Mouse (Mus musculus) lung, embryonic 14.5 days (tissue): ENCODE measurements at regions not wholly inside any gene's neighbourhood (a gene's known extent, or its start where the extent isn't known, plus 50 kb on each side); places are given as distances from the start of the nearest gene placed in this dataset. TPM values are rescaled to one million over a fixed set of nuclear protein-coding genes. Genes with fewer than 3 reads are reported as not detected.

Source experiments
- ATAC-seq: fragments of 200-750 bp; cut with Nextera tagmentation; 2 replicates; pipeline ENCODE4 v1.8.0; 2017; ENCODE audit warnings: mild to moderate bottlenecking, moderate TSS enrichment, moderate library complexity; ENCODE audit not compliant: insufficient read depth
- DNase-seq: peaks from one replicate; pipeline ENCODE4 v3.0.0-alpha.2; 2015
- H3K27ac ChIP-seq: fragments of 300-500 bp; sonication (generic); 2 replicates; pipeline ENCODE4 v1.5.1; 2014; ENCODE audit warnings: low read depth, mild to moderate bottlenecking, moderate library complexity
- H3K27me3 ChIP-seq: fragments of 300-500 bp; sonication (generic); 2 replicates; pipeline ENCODE4 v1.6.1; 2014; ENCODE audit warnings: low read length, control low read depth; ENCODE audit not compliant: insufficient read depth
- H3K36me3 ChIP-seq: fragments of 300-500 bp; sonication (generic); 2 replicates; pipeline ENCODE4 v1.6.1; 2014; ENCODE audit warnings: control low read depth; ENCODE audit not compliant: insufficient read depth
- H3K4me1 ChIP-seq: fragments of 300-500 bp; sonication (generic); 2 replicates; pipeline ENCODE4 v1.6.1; 2014; ENCODE audit warnings: antibody characterized with exemption, control low read depth; ENCODE audit not compliant: insufficient read depth
- H3K4me2 ChIP-seq: fragments of 300-500 bp; sonication (generic); 2 replicates; pipeline ENCODE4 v1.6.1; 2014; ENCODE audit warnings: mild to moderate bottlenecking
- H3K4me3 ChIP-seq: fragments of 300-500 bp; sonication (generic); 2 replicates; pipeline ENCODE4 v1.5.1; 2014; ENCODE audit warnings: low read depth, low read length
- H3K9ac ChIP-seq: fragments of 300-500 bp; sonication (generic); 2 replicates; pipeline ENCODE4 v1.6.1; 2014
- H3K9me3 ChIP-seq: fragments of 300-500 bp; sonication (generic); 2 replicates; pipeline ENCODE4 v1.6.1; 2016; ENCODE audit warnings: low read depth, low read length, control low read depth
- CTCF ChIP-seq: IDR thresholded peaks from 2 replicates; pipeline ENCODE4 v1.5.1; 2016; ENCODE audit warnings: antibody characterized with exemption, low read depth
- WGBS: fragments of 180-500 bp; shearing (Covaris S2); extraction: QIAGEN DNeasy Blood & Tissue Kit; methylation state at CpG from one replicate; pipeline ENCODE4 v1.1.7; 2014; 5-methylcytosine and 5-hydroxymethylcytosine counted together
- microRNA-seq: library from miRNA; unstranded; fragments of <30 nt; microRNA quantifications from one replicate; pipeline ENCODE4, GENCODE M21; 2016; ENCODE audit warnings: borderline number of aligned reads

DNA sequence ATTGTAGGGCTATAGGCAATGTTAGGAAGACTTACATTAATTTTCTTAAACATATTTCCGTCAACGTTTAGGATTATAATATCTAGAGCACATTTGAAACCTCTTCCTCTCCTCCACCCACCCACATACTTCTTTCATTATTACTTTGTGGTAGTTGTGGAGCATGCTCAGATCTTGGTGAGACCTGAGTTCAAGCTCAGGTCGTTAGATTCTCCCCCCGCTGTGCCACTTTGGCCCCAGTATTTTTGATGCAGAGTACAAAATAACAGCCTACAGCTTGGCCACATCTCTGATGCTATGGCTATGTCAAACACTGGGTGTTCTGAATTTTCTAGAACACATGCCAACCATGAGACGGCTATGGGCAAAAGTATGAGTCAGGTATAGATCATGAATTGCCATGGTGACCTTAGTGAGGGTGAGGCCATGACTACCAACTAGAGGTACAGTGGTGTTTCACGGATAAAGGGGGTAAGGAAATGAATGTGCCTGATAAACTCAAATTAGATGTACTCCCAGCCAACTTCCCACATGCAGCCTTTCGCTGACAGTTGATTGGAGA, 68.5 kb upstream of the H2afz start:
- no peak for ATAC-seq
- no peak for DNase-seq
- Histone ChIP-seq H3K27me3 (no peaks in the 10 kb centered on the region), H3K36me3 (no peaks in the 10 kb centered on the region), H3K9ac (no peak overlapping the region), H3K4me2 (no peak overlapping the region), H3K9me3 (no peaks in the 10 kb centered on the region), H3K4me1 (no peaks in the 10 kb centered on the region), H3K27ac (no peak overlapping the region), H3K4me3 (no peak overlapping the region)
- WGBS = 81% methylated on average over 7 of the region's 7 CpGs
- TF ChIP-seq CTCF = no peak

DNA sequence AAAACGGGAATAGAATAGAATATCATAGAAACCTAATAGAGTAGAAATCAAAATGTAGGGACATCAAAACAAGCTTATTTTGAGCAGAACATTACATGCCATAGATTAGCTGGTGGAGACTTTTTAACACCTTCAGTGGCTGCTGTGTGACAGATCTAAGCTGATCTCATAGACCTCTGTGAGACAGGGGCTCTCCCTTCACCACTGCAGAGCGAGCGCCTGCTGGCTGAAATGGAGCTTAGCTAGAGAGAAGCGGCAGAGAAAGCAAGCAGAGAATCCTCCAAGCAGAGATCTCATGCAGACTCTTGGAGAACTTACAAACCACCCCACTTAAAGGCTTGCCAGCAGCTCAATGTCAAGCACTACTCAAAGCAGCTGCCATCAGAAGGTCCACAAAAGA, 65.5 kb upstream of the H2afz start:
- DNase-seq = no peak
- no peak for ATAC-seq
- H3K27ac ChIP-seq = no peak overlapping the region
- 71% methylated on average over 4 of the region's 4 CpGs for WGBS
- no peak overlapping the region for H3K4me2 ChIP-seq
- no peak for TF ChIP-seq CTCF
- H3K27me3 ChIP-seq = no peaks in the 10 kb centered on the region
- H3K9ac ChIP-seq = no peak overlapping the region
- H3K9me3 ChIP-seq = no peaks in the 10 kb centered on the region
- H3K36me3 ChIP-seq = no peaks in the 10 kb centered on the region
- no peaks in the 10 kb centered on the region for H3K4me1 ChIP-seq
- H3K4me3 ChIP-seq = no peak overlapping the region

DNA sequence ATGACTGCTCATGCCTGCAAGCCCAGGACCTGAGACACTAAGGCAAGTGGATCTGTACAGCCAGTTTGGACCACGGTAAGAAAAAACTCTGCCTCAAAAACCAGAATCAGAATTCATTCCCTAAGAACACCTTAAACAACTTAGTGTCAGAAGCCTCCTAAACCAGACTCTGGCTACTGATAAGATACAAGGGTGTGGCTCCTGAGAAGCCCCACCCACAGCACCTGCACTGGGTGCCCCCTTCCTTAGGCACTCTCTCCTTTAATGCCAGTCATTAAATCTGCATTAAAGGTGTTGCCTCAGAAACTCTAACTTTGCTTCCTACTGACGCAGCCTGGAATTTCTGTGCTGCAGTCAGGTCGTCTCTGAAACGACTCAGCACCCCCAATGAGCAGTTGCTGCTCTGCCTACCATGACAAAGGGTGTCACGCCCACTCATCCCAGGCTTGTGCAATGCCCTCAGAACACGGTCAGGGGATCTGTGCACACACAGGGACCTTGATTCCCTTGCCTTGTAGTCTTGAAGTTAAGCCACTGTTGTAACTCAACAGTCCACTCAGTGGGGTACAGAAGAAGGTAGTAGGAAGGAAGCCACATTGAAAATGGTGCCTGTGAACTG, 62.8 kb upstream of the H2afz start:
- WGBS = 55% methylated on average over 6 of the region's 6 CpGs
- no peak for TF ChIP-seq CTCF

DNA sequence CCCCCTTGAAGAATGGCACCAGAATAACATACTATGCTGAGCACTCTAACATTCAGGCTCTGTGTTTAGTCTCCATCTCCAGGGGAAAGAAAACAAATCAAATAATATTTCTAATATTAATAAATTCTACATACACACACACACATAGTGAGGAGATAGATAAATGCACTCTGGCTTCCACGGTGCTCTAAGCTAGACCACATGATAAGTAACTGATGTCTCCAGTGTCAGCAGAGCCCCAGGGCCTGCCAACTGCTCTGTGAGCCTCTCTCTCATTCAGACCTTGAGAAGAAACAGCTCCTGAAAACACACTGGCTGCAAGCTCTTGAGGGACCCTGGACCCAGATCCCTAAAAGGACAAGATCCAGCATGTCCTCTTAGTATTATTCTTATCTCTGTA, 56.9 kb upstream of the H2afz start:
- TF ChIP-seq CTCF = no peak
- no peak overlapping the region for H3K27ac ChIP-seq
- H3K36me3 ChIP-seq = no peaks in the 10 kb centered on the region
- H3K9me3 ChIP-seq = no peaks in the 10 kb centered on the region
- no peaks in the 10 kb centered on the region for H3K4me1 ChIP-seq
- no peak for DNase-seq
- H3K27me3 ChIP-seq = no peaks in the 10 kb centered on the region
- H3K9ac ChIP-seq = no peak overlapping the region
- no peak overlapping the region for H3K4me2 ChIP-seq
- WGBS = 30% methylated on average over 1 of the region's 1 CpGs
- no peak for ATAC-seq
- no peak overlapping the region for H3K4me3 ChIP-seq

More for the DNA sequence above, 62.8 kb upstream of the H2afz start:
- Histone ChIP-seq H3K27me3 (no peaks in the 10 kb centered on the region), H3K9me3 (no peaks in the 10 kb centered on the region), H3K4me3 (no peak overlapping the region), H3K4me1 (no peaks in the 10 kb centered on the region), H3K36me3 (no peaks in the 10 kb centered on the region), H3K4me2 (no peak overlapping the region), H3K27ac (no peak overlapping the region), H3K9ac (no peak overlapping the region)
- DNase-seq (no peak), ATAC-seq (no peak)

DNA sequence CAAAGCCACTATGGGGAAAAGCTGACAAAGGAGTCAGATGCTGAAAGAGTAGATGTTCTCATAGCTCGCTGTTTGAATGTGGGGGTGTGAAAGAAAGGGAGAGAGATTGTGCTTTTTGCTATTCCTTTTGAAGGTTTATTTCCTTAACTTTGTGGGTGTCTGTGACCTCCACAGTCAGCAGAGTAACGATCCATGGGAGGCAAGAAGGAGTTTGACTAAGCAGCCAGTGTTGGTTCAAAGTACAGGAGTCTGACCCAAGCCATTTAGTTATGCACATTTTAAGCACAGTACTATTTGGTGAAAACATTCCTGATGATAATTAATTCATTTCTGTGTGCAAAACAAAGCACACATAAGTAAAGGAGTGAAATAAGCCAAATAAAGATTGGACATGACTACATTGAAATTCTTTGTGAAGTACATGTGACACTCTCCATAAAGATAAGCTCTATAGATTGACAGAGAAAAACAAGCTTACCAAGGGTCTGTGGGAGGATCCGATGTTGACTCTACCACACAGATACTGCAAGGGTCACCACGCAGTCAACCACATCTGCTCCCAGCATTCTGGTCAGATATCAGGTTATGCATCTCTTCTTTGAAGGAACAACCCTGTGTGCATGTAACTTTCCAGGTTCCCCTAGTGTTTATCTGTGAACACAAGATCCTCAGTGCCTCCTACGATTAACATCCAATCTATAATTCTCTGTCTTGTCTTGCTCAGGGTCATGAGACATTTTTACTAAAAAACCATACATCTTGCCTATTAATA, 56.2 kb upstream of the H2afz start:
- Histone ChIP-seq H3K9me3 (no peaks in the 10 kb centered on the region), H3K27ac (no peak overlapping the region), H3K36me3 (no peaks in the 10 kb centered on the region), H3K9ac (no peak overlapping the region), H3K27me3 (no peaks in the 10 kb centered on the region), H3K4me2 (no peak overlapping the region), H3K4me1 (no peaks in the 10 kb centered on the region), H3K4me3 (no peak overlapping the region)
- DNase-seq = no peak
- no peak for ATAC-seq
- WGBS = 37% methylated on average over 5 of the region's 5 CpGs
- no peak for TF ChIP-seq CTCF

DNA sequence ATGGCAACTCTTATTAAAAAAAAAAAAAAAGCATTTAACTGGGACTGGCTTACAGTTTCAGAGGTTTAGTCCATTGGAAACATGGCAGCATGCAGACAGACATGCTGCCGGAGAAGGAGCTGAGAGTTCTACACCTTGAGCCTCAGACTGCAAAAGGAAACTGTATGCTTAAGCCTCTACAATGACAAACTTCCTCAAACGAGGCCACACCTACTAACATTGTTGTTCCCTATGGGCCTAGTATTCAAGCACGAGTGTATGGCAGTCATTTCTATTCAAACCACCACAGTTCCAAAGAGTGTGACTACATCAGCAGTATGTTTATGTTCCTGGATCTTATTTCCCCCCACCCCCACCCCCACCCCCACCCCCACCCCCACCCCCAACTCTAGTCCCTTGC, 54.2 kb upstream of the H2afz start:
- no peak for DNase-seq
- Histone ChIP-seq H3K36me3 (no peaks in the 10 kb centered on the region), H3K4me3 (no peak overlapping the region), H3K27me3 (no peaks in the 10 kb centered on the region), H3K9me3 (no peaks in the 10 kb centered on the region), H3K4me2 (no peak overlapping the region), H3K4me1 (no peaks in the 10 kb centered on the region), H3K27ac (no peak overlapping the region), H3K9ac (no peak overlapping the region)
- TF ChIP-seq CTCF = no peak
- 72% methylated on average over 3 of the region's 3 CpGs for WGBS
- no peak for ATAC-seq

Small RNA genes in the stretch of these regions (microRNA-seq; reads per million reads assigned to microRNA genes)
- not detected for gene Mir6380
